Mouse (Mus musculus) neural tube, embryonic 11.5 days (tissue): ENCODE results near the gene Csrp2. TPM values are rescaled to one million over a fixed set of nuclear protein-coding genes. Genes with fewer than 3 reads are reported as not detected.

Experiments used
- polyA plus RNA-seq: library from polyadenylated mRNA; unstranded; fragments of >200 nt; fragmentation: Nextera tagmentation; extraction: Ambion mirVana; gene quantifications from 2 replicates; pipeline ENCODE4 v1.2.1, GENCODE M21; 2014

Csrp2 gene
- polyA plus RNA-seq, 1 experiment from 2014 or later: 165 TPM

Other genes starting within 250 kb of the Csrp2 start
- 30.3 and 33.1 TPM in 2 replicates for gene E2f7, start 174.3 kb upstream of the Csrp2 start, polyA plus RNA-seq
- 29.4 and 31.2 TPM in 2 replicates for gene Zdhhc17, start 90.4 kb downstream of the Csrp2 start, polyA plus RNA-seq
- 11.7 and 11.8 TPM in 2 replicates for gene Osbpl8, start 245.0 kb downstream of the Csrp2 start, polyA plus RNA-seq